Mouse (Mus musculus) testis, postnatal 10 days (tissue): Measurements from ENCODE around the gene Hlcs.
"Not testable (repeated sequence)": the region's sequence is repeated elsewhere in the genome, so short reads cannot be mapped to it uniquely, and the experiment has no call there.

Source experiments
- DNase-seq: peaks from one replicate; pipeline ENCODE4 v3.0.0; 2021; ENCODE audit warnings: low spot score

Gene Hlcs

DNA sequence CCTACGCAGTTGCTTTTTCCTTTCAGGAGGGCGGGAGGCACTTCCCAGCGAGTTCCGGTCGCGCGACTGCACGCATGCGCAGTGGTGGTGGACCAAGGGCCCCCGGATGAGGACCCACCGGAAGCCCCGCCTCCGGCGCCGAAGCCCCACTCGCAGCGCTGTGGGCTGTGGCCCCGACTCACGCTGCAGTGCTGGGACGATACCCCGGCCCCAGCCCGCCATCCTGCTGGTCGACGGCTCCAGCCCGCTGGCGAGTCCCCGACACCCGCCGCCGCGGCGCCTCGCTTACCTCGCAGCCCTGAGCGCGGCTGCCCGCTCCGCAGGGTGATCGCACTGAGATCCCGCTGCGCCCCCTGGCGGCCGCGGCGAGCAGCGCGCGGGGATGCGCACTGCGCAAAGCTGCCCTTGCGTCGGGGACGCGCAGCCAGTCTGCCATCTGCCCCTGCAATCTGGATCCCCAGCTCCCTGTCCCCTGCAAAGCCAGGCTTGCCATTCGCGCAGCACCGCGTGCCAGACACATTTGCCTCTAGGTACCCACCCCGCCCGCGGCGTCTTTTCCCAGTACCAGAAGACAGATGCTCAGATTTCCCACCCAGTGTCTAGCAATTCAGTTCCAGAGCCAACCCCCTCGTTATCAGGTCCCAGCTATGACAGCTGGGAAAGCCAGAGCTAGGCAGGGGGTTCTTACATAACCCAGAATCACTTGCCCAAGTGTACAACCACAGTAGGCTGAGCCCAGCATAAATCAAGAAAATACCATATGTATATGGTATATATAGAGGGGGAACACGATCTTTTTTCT, at the start of gene Hlcs:
Hlcs (minus strand) TSS at position 343 of the 802 bp plus-strand sequence.
- peak; percentile 99 for DNase-seq

DNA sequence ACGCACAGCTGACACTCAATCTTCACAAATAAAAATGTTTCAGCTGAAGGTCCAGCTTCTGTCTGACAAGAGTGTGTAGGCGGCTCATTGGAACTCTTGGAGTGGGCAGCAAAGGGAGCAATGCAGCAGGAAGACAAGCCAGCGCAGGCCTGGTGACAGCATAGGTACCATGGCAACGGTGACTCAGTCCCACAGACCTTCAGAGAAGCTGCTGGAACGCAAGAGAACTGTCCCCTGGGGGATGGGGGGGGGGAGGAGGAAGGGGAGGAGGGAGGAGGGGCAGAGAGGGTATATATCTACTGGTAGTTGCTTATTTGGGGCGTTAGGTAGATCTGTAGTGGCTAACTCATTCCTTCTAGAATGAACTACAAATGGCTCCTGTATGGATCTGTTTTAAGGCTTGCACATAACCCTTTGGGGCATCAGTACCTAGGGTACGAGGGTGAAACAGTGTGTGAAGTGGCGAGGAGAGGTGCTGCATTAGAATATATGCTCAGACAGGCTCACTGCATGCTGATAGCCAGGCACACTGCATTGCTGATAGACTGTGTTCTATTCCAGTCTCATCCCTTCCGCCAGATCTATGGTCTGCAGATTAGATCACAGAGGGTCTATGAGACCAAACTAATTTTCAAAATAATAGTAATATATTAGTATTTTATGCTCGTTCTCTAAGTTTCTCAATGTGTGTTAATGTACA, 49.0 kb upstream of the Hlcs start:
- DNase-seq: no peak

DNA sequence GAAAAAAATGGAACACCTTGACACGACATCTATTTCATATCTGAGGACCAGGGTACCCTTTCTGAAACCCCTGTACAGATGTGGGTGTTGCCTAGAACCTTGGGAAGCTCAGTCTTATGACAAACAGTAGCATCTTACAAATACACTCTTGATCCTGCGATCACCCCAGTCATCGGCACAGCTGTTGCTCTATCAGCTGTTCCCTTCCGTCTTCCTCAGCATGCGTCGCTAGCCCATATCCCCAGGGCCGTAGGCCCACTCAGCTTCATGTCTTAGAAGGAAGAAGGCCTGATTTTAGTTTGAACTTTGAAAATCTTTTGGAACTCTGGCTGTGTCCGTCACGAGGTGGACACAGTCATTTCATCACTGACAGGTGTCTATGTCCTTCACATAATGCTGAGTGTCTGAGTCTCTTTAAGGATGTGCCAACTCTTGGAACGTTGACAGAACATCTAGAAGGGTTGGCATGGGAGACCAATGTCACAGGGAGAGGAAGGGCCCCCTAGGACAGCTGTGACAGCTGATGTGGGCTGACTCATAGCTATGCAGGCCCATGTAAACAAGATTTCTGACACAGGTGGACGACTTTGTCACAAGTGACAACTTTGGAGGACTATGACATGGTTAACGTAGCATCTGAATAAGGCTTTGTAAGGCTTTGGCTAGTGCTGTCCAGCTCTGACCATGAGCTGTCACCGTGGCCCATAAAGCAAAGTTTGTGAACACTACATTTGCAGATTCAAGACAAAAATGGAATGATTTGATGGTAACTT, 47.4 kb upstream of the Hlcs start:
- DNase-seq: no peak

DNA sequence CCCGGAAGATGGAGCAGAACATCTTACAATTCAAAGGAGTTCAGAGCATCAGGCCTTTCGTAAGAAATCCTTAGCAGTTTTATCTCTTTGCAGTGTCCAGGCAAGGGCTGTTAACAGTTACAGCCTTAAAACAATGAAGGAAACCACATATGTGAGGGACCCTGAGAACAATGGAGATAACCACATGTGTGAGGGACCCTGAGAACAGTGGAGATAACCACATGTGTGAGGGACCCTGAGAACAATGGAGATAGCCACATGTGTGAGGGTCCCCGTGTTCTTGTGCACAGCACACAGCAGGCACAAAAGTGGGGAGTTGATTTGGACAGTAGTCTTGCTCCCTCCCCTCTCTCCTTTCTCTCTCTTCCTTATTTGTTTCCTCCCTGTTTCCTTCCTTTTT, 44.7 kb upstream of the Hlcs start:
- no peak for DNase-seq

DNA sequence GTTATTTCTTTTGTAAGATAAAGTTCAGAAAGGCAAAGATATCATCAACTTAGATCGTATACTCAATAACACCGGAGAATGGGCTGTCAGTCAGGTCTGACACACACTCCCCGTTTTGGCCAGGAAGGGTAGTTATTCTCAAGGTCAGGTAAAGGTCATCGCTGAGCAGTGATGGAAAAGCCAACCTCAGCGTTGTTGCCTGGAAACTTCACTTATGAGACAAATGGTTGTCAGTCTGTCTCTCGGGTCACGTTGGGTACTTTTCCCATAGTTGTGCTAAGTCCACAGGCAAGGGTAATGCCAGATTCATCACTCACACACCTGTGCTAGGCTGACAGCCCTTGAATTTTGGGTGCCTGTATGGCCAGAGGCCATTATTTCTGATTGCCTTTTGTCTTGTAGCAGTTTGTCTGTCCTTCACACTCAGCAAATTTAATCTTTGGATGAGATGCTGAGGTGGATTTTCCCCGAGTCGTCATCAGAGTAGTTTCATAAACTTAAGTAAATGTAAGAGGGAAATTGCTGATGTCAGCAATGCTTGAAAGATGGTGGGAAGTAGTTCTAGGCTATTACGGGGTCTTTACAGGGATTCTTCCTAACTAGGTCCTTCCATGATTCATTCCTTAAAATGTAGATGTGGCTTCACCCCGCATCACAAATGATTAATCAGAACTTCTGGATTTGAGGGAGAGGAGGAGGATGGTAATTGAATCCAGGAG, 43.6 kb upstream of the Hlcs start:
- no peak for DNase-seq

DNA sequence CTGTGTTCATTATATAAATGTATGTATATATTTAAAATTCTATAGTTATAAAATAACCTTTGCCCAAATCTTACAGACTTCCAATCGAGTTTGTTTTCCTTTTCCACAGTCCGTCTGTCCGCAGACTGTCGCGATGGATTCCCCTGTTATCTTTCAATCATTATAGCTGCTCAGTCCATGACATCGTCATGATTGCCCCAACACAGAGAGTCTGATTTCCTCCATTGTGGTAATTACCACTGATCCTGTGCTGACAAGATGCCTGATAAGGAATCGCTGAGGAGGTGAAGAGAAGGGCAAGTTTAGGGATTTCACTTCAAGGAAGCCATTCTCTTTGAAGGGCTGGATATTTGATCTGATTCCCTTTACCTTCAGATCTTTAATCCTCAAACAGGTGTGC, 42.7 kb upstream of the Hlcs start:
- DNase-seq: no peak

DNA sequence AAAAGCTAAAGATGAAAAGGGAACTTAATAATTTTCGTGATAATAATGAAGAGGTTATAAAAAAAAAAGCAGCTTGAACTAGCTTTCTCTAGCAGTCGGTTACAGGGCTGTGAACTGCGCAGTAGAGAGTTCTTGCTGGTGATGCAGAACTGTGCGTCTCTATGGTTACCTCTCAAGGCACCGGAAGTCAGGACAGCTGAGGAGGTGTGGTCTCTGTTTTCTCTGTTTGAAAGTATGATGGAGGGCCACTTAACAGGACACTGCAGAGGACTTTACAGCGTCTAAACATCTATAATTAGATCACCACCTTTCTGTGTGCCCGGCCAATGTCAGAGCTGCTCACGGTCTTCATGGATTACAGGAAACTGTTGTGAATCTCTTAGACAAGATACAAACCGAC, 41.1 kb upstream of the Hlcs start:
- no peak for DNase-seq

DNA sequence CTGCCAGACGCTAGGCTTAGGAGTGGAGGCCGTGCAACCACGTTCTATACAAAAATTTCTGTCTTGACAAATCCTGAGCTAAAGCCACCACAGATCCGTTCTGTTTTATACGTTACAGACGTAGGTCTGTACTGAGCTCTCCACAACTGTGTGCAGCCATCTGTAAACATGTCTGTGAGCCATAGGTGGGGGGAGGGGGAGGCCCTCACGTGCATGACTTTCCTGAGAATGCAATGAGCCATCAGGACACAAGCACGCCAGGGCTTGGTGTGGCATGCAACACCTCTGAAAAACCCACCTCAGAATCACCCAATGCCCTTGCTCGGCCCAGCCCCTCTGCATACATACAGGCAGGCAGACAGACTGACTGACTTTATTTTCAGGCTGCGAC, 36.9 kb upstream of the Hlcs start:
- no peak for DNase-seq

DNA sequence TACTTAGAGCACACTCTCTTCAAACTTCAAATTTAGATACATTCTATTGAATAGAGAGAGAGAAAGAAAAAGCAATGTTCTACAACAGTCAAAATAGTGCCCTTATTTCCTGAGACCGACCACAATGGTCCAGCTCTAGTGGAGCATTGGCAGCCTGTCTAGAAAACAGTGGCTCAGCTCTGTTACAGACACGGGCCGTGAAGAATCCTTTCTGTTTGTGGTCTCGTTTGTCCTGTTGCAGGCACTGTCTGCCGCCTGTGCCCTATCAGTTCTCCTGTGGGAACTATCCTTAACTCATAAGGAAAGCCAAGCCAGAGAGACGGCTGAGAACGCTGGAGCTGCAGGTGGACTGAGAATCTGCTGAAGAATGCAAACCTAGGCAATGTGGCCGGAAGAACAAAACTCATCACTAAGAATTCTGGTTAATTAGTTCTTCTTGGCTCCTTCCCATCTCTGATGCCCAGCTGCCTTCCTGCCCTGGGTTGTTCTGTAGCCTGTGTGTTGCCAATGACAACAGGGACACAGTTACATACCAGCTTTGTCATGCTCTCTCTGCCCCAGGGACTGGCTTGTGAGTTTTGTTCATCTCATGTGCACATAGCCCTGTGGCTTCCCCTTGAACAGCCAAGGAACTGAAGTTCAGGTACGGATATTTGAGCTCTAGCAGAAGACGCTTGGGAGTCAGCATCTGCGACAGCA, 36.4 kb upstream of the Hlcs start:
- no peak for DNase-seq

DNA sequence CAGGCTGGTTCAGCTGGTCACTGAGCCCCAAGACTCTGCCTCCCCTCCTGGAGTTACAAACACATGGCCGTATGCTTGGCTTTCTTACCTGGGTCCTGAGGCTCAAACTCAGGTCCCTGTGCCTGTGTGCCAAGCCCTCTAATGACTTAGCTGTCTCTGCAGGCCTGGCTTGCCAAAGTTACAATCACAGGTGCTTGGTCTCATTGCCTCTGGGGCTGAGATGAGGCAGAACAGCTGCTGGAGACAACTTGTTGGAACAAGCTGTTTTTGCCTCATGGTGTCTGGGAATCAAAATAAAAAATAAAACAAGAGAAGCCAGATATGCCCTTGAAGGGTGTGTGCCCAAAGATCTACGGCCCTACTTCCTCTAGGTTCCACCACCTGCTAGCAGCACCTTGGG, 35.4 kb upstream of the Hlcs start:
- no peak for DNase-seq

DNA sequence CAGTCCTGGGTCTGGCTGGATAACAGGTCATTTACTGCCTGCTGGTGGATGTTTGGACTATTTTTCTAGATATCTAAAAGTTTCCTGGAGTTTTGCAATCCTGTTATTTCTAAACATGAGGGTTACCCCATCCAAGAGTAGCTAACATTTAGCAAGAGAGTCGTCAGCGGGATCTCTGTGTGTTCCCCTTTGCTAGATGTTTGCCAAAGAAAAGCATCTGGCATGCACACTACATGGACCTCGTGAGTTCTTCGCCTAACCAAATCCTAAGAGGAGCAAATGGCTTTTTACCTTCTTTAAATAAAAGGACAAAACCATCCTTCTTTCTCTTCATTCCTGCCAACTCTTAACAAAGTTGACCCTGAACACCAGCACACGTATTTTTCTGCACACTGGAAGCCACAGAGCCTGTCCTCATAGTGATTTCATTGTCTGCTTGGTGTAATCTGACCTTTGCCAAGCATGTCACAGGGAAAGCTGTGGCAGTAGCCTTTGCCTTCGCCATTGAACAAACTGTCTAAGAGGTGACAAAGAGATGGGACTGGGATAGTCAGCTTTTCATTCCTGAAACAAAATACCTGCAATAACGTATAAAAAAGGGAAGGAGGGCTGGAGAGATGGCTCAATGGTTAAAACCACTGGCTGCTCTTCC, 33.8 kb upstream of the Hlcs start:
- DNase-seq: no peak

DNA sequence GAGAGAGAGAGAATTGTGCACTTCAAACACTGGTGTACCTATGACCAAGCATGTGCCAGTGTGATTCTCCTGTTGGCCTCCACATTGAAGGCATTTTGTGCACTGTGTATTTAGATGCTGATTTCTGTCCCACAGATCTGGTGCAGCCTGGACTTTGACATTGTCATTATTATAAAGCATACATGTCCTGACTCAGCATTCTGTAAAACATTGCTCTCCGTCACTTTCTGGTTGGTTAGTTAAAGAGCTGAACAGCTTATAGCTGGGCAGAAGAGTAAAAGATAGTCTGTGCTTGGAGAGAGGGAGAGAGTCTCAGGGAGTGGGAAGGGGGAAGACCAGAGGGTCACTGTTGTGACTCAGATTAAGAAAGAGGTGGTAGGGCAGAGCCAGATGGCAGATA, 32.4 kb upstream of the Hlcs start:
- DNase-seq: no peak

DNA sequence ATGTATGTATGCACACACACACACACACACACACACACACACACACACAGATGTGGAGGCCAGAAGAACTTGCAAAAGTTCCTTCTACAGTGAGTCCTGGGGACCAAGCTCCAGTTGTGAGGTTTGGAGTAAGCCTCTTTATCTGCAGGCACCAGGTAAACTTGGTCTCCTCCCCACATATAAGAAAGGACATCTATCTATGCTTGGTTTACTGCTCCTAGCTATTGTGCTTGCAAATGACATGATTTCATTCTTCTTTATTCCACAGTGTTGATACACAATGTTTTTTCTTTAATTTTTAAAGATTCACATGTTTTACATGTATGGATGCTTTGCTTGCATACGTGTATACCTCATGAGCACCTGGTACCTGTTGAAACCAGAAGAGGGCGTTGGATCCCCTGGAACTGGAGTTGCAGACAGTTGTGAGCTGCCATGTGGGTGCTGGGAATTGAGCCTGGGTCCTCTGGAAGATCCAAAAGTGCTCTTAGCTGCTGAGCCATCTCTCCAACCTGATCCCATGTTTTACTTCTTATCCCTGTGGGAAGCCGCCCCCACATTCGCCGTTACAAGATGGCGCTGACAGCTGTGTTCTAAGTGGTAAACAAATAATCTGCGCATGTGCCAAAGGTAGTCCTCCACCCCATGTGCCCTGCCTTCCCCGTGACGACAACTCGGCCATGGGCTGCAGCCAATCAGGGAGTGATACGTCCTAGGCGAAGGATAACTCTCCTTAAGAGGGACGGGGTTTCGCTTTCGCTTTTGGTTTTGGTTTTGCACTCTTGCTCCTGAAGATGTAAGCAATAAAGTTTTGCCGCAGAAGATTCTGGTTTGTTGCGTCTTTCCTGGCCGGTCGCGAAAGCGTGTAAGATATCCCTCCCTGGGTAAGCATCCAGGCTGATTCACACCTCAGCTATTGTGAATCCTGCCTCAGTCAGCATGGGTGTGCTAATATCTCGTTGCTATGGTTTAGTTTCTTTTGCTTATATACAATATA, 26.1 kb upstream of the Hlcs start:
- not testable (repeated sequence) for DNase-seq

DNA sequence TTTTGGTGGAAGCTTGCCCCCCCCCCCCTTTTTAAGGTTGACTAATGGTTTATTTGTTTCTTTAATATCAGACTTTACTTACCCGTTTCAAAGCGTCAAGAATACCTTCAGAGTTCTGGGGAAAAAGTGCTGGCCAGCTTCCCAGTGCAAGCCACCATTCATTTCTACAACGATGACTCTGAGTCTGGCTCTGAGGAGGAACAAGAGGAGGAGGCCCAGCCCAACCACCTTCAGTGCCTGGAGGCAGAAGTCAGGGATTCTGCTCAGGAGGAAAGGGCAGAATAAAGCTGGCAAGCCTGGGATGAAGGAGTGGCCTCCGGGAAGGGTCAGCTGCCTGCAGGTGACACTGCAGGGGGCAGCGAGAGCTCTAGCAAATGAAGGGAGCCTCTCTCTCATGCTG, 22.3 kb upstream of the Hlcs start:
- DNase-seq: no peak

DNA sequence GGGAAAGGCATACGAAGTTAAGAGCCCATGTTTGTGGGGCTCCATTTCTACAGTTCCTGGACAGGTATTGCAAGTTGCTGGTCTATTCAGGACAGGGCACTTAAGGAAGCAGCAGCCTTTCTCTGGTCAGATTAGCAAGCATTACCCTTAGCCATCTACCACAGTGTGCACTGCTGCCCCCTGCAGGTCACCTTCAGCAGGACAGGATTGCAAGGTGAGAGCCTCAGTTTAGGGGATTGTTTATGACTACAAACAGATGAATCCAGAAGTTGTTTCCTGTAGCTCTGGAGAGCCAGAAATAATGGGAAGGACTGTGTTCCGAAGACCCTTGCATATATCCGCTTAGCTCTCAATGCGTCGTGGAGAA, 18.5 kb upstream of the Hlcs start:
- peak; percentile 73 for DNase-seq

DNA sequence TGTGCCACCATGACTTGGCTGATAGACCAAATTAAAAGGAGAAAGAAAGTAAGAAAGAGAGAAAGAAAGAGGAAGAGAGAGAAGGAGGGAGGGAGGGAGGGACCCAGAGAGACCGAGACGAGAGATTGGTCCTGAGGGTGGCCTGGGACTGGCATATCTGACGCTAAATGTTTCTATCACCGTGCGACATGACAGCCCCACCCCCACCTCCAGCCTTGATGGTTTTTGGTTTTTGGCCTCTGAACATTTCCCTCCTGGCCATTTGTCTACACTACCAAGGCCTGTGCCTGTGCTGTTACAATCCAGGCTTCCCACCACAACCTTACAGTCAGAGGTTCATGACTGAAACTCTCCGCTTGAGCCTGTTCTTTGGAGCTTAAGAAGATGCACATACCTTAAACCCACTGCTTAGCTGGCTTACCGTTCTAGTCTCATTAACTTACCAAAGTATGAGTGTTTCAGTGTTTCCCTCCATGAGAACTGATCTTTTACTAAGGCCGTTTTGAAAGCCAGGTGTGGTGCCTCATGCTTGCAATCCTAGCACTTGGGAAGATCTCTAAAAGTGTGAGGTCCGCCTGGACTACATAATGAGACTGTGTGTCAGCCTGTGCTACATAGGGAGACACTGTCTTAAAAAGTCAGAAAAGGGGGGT, 18.0 kb upstream of the Hlcs start:
- no peak for DNase-seq

DNA sequence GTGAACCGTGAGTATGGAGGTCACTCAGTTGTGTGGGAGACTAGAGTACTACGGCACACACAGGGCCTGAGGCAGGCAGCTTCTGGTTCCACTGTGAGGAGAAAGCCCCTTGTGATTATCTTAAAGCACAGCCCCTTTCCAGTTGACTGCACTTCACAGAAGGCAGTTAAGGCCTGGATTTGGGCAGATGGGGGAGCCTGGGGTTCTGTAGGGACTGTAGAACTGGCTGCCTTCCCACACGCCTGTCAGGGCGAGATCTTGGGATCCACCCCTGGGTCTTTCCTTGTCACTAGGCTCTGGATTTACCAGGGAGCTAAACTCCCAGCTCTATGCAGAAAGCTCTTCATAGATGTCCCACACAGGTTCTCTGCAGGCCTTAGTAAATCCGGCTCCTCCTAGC, 17.1 kb upstream of the Hlcs start:
- no peak for DNase-seq

DNA sequence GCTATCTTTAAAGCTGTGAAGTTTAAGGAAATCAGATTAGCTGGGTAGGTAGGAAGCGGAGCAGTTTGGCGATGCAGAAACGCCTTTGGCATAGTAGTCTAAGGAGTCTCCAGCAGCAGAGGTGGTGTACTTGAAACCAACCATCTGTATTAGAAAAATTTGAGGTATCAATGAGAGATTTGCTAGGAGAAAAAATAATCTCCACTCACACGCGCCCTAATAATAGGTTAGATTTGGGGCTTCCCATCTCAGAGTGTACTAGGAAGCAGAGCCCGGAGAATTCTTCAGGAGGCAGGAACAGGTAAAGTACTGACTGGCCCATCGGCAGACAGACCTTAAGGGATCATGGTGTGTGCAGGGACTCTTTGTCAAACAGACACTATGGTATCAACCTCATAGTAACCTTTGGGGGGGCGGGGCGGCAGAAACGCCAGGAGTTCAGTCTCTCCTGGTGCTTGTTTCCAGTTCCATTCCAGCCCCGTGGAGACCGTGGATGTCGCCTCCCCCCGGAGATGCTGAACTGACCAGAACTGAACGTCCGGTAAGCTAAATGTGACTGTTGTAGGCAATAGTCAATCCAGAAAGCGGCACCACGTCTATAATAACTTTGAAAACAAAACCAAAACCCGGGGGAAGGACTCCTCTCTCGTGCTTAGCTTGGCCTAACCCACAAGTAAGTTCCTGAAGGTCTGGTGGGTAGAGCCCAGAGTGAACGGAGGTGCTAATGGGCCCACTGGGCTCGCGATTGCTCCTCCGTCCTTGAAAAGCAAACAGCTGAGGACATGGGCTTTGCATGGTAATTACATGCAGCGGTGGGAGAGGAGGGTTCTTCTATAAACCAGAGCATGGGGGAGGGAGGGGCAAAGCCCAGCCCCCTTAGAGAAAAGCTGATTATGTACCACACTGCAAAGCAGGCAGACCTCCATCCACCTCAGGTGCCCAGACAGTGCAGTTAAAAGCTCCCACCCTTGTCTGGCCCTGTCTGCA, 15.8 kb upstream of the Hlcs start:
- no peak for DNase-seq
